Mouse (Mus musculus) midbrain, embryonic 14.5 days (tissue): ENCODE results near the gene Tmem200c. TPM values are rescaled to one million over a fixed set of nuclear protein-coding genes. Genes with fewer than 3 reads are reported as not detected.

Experiments
- ATAC-seq: fragments of 200-750 bp; cut with Nextera tagmentation; 2 replicates; pipeline ENCODE4 v1.8.0; 2017; ENCODE audit warnings: moderate number of reproducible peaks, moderate library complexity; ENCODE audit not compliant: low FRiP score, low TSS enrichment
- DNase-seq: peaks from one replicate; pipeline ENCODE4 v3.0.0-alpha.2; 2015
- H3K27ac ChIP-seq: fragments of 300-500 bp; sonication (generic); replicated peaks from 2 replicates; pipeline ENCODE4 v1.5.1; 2014; ENCODE audit warnings: mild to moderate bottlenecking, low read depth, low read length, moderate library complexity
- H3K27me3 ChIP-seq: fragments of 300-500 bp; sonication (generic); 2 replicates; pipeline ENCODE4 v1.6.1; 2014; ENCODE audit warnings: low read length, control low read depth, mixed read lengths; ENCODE audit not compliant: control insufficient read depth, insufficient read depth
- H3K36me3 ChIP-seq: fragments of 300-500 bp; sonication (generic); 2 replicates; pipeline ENCODE4 v1.6.1; 2014; ENCODE audit warnings: low read length, control low read depth; ENCODE audit not compliant: control insufficient read depth, insufficient read depth
- H3K4me1 ChIP-seq: fragments of 300-500 bp; sonication (generic); 2 replicates; pipeline ENCODE4 v1.6.1; 2014; ENCODE audit warnings: mild to moderate bottlenecking, antibody characterized with exemption, low read length, control low read depth; ENCODE audit not compliant: control insufficient read depth, insufficient read depth
- H3K4me2 ChIP-seq: fragments of 300-500 bp; sonication (generic); 2 replicates; pipeline ENCODE4 v1.6.1; 2014; ENCODE audit warnings: mild to moderate bottlenecking, low read length, moderate library complexity
- H3K4me3 ChIP-seq: fragments of 300-500 bp; sonication (generic); replicated peaks from 2 replicates; pipeline ENCODE4 v1.5.1; 2014; ENCODE audit warnings: low read depth, low read length
- H3K9ac ChIP-seq: fragments of 300-500 bp; sonication (generic); replicated peaks from 2 replicates; pipeline ENCODE4 v1.6.1; 2014; ENCODE audit warnings: mild to moderate bottlenecking, low read length, moderate library complexity
- H3K9me3 ChIP-seq: fragments of 300-500 bp; sonication (generic); 2 replicates; pipeline ENCODE4 v1.6.1; 2016; ENCODE audit warnings: low read length, control low read depth, mixed read lengths; ENCODE audit not compliant: control insufficient read depth
- WGBS: fragments of 180-500 bp; shearing (Covaris S2); extraction: QIAGEN DNeasy Blood & Tissue Kit; methylation state at CpG from one replicate; pipeline ENCODE4 v1.1.7; 2014; 5-methylcytosine and 5-hydroxymethylcytosine counted together
- polyA plus RNA-seq: library from polyadenylated mRNA; unstranded; fragments of >200 nt; fragmentation: Nextera tagmentation; extraction: Ambion mirVana; gene quantifications from 2 replicates; pipeline ENCODE4 v1.2.1, GENCODE M21; 2014

Tmem200c gene
- 4.0 and 4.2 TPM in 2 replicates for polyA plus RNA-seq

DNA sequence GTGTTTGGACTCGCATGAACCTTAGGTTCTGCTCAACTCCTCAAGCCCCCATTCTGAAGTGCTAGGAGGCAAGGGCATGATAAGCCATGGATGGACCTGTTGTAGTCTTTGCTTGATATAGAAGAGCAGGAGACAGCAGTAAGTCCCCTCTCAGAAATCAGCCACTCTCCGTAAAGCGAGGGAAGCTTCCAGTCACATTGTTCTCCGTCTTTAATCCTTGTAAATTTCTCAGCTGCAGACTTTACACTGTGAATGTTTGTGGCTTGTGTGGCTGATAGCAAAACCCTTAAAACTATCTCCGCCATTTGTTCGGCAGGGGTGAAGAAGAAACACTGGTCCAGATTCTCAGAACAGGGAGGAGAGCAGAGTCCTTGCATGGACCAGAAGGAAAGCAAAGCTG, at the start of gene Tmem200c:
Gene Tmem200c, plus strand, starts transcription at position 301 of the 400 bp plus-strand sequence.
- Histone ChIP-seq H3K27me3 (no peaks in the 10 kb centered on the region), H3K36me3 (no peaks in the 10 kb centered on the region), H3K27ac (no peak within 1 kb of the TSS), H3K4me3 (no peak within 1 kb of the TSS), H3K9me3 (no peaks in the 10 kb centered on the region), H3K4me2 (no peak within 1 kb of the TSS), H3K9ac (no peak within 1 kb of the TSS), H3K4me1 (no peaks in the 10 kb centered on the region)
- ATAC-seq (no peak), DNase-seq (no peak)
- 78% methylated on average over 6 of the region's 6 CpGs for WGBS

DNA sequence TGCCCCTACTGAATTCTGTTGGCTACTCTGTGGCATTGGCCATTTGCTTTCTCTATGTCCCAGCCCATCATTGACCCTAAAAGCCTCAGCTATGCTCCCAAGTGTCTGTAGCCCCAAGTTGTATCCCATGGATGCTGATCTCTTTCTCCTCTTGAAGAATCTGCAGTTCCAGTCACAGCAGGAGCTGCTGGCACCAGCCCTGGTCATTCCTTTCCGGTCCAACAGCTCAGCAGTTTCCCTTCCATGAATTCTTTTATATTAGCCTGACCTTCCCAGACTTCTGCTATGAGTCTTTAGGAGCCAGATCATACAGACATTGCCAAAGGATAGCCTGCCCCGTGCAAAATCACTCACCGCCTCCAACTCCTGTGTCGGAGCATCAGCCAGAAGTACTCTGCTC, 32.7 kb upstream of the Tmem200c start:
- 89% methylated on average over 4 of the region's 4 CpGs for WGBS

DNA sequence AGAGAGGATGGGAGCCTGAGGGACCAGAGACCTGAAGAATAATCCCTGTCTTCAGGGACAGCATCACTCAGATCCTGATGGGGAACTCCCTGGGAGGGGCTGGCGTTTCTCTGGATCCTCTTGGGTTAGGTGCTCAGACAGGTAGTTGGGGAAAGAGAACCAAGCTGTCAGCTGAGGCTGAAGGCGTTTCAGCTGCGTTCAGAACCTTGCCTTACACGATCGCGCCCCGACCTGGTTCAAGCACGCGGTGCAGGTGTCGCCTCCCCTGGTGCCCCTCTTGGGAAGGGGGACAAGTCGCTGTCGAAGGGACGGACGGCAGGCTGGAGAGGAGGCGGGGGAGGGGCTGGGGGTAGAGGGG, 10.2 kb downstream of the Tmem200c start:
- WGBS: 2% methylated on average over 11 of the region's 15 CpGs
- DNase-seq: no peak
- ATAC-seq: no peak; the same call in 1 of the 2 replicates
- H3K27me3 ChIP-seq: peaks cover 20% of the 10 kb centered on the region
- peak overlapping the region; percentile 68 for H3K4me3 ChIP-seq
- H3K9ac ChIP-seq: peak overlapping the region; percentile 70
- no peaks in the 10 kb centered on the region for H3K9me3 ChIP-seq
- peaks cover 21% of the 10 kb centered on the region for H3K4me1 ChIP-seq
- peak overlapping the region; percentile 67 for H3K4me2 ChIP-seq
- no peak overlapping the region for H3K27ac ChIP-seq
- H3K36me3 ChIP-seq: no peaks in the 10 kb centered on the region

More for the DNA sequence above, 32.7 kb upstream of the Tmem200c start:
- Histone ChIP-seq H3K4me1 (no peaks in the 10 kb centered on the region), H3K27me3 (no peaks in the 10 kb centered on the region), H3K36me3 (no peaks in the 10 kb centered on the region), H3K4me3 (no peak overlapping the region), H3K9ac (no peak overlapping the region), H3K9me3 (no peaks in the 10 kb centered on the region), H3K27ac (no peak overlapping the region), H3K4me2 (no peak overlapping the region)
- ATAC-seq (no peak), DNase-seq (no peak)

DNA sequence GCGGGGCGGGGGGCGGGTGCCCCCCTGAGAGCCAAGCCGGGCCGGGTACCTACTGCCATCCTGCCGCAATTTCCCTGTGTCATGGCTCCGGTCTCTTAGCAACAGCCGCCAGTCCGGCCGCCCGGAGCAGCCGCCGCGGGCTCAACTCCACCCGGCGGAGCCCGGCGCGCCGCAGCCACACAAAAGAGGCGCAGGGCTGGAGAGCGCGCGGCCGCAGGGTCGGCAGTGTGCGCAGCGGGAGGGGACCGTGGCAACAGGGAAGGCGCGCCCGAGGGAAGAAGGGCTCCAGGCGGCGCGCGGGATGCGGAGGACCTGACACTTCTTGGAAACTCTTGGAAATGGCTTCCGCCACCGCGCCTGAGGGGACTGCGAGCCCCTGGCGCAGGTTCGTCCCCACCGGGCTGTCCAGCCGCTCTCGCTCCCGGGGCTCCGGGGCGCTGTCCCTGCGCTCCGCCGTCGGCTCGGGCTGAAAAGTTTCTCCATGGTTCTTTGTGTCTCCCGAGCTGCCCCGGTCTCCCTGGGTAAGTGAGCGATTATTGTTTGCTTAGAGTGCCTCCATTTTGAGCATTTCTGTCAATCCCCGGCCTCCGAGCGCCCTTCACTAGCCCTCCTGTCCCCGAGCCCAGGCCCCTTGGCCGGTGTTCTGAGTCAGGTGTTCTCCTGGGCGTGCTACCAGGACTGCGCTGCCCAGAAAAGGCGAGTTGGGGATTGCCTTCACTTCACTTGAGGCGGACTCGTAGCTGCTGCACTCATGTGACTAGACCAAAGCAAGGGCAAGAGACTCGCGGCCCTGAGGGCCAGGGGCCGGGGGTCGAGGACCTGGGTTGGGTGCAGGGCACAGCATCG, 10.8 kb downstream of the Tmem200c start:
- peak; percentile 80 for ATAC-seq
- H3K4me2 ChIP-seq: peak overlapping the region; percentile 67
- under 1% methylated on average over 69 of the region's 72 CpGs for WGBS
- DNase-seq: peak; percentile 86
- no peaks in the 10 kb centered on the region for H3K36me3 ChIP-seq
- peak overlapping the region; percentile 49 for H3K27ac ChIP-seq
- peak overlapping the region; percentile 70 for H3K9ac ChIP-seq
- peak overlapping the region; percentile 68 for H3K4me3 ChIP-seq
- peaks cover 20% of the 10 kb centered on the region for H3K27me3 ChIP-seq
- H3K9me3 ChIP-seq: no peaks in the 10 kb centered on the region
- peaks cover 25% of the 10 kb centered on the region for H3K4me1 ChIP-seq

GRCm38 (mm10) chr17:68837859-68838194, 11.4 kb downstream of the Tmem200c start:
- peak overlapping the region; percentile 68 for H3K4me3 ChIP-seq
- H3K4me2 ChIP-seq: peak overlapping the region; percentile 67
- no peak for ATAC-seq
- DNase-seq: peak; percentile 60
- no peaks in the 10 kb centered on the region for H3K36me3 ChIP-seq
- H3K27ac ChIP-seq: peak overlapping the region; percentile 49; the same call in 1 of the 2 replicates
- peak overlapping the region; percentile 70 for H3K9ac ChIP-seq
- H3K9me3 ChIP-seq: no peaks in the 10 kb centered on the region
- 3% methylated on average over 4 of the region's 4 CpGs for WGBS
- peaks cover 20% of the 10 kb centered on the region for H3K27me3 ChIP-seq
- H3K4me1 ChIP-seq: peaks cover 25% of the 10 kb centered on the region

GRCm38 (mm10) chr17:68839888-68840571, 13.6 kb downstream of the Tmem200c start:
- H3K27me3 ChIP-seq: peaks cover 20% of the 10 kb centered on the region
- peaks cover 25% of the 10 kb centered on the region for H3K4me1 ChIP-seq
- DNase-seq: peak; percentile 50
- H3K36me3 ChIP-seq: no peaks in the 10 kb centered on the region
- no peak overlapping the region for H3K27ac ChIP-seq
- ATAC-seq: no peak
- H3K4me3 ChIP-seq: no peak overlapping the region
- no peaks in the 10 kb centered on the region for H3K9me3 ChIP-seq
- H3K9ac ChIP-seq: no peak overlapping the region
- peak overlapping the region; percentile 97 for H3K4me2 ChIP-seq
- WGBS: 21% methylated on average over 17 of the region's 17 CpGs

- Histone ChIP-seq H3K9ac (0 out of 2 replicates have a peak overlapping the region, but pooled peaks have one; percentile 66), H3K4me2 (peak overlapping the region; percentile 97), H3K4me1 (peaks cover 25% of the 10 kb centered on the region), H3K4me3 (peak overlapping the region; percentile 55), H3K27ac (no peak overlapping the region), H3K36me3 (no peaks in the 10 kb centered on the region), H3K27me3 (peaks cover 16% of the 10 kb centered on the region), H3K9me3 (no peaks in the 10 kb centered on the region)
- WGBS: 19% methylated on average over 10 of the region's 10 CpGs
- no peak for ATAC-seq
- no peak for DNase-seq
Measured at GRCm38 (mm10) chr17:68840572-68840939, 14.1 kb downstream of the Tmem200c start.

- peak overlapping the region; percentile 55 for H3K4me3 ChIP-seq
- DNase-seq (peak; percentile 87), ATAC-seq (peak; percentile 65)
- peaks cover 12% of the 10 kb centered on the region; the same call in 1 of the 2 replicates for H3K27me3 ChIP-seq
- no peaks in the 10 kb centered on the region for H3K36me3 ChIP-seq
- H3K27ac ChIP-seq: 0 out of 2 replicates have a peak overlapping the region, but pooled peaks have one; percentile 5
- peak overlapping the region; percentile 66 for H3K9ac ChIP-seq
- peak overlapping the region; percentile 97 for H3K4me2 ChIP-seq
- no peaks in the 10 kb centered on the region for H3K9me3 ChIP-seq
- WGBS: under 1% methylated on average over 75 of the region's 75 CpGs
- H3K4me1 ChIP-seq: peaks cover 25% of the 10 kb centered on the region
Measured at GRCm38 (mm10) chr17:68841097-68841891, 14.9 kb downstream of the Tmem200c start.
